ENCODE assay signal across 8 mouse cellular contexts in the genomic region with DNA sequence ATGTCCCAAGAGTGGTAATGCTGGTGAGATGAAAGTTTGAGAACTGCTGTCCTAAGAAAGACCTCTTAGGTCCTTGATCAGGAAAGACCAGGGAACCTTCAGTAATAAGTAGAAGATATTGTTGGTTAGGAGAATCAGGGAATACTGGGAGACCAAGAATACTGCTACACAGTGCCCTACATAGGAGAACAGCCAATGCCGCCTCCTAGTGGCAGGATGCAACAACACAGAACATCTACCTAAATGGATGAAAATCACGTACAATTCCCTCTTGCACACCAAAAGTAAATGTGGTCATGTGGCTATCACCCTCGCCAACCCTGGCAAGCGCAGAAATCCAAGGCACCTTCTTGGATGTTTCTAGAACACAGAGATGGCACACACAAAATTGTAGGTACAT. TPM values are rescaled to one million over a fixed set of nuclear protein-coding genes. Genes with fewer than 3 reads are reported as not detected.
DNase-seq lines count a peak whose midpoint lies in the region; ATAC-seq and TF ChIP-seq lines count a peak whose summit lies in the region.

No protein-coding gene starts in this region.

- no peak for TF ChIP-seq POLR2A in cortical plate, adult 2 months (IDR thresholded peaks at IDR 0.05; ENCODE audit: extremely low read depth, insufficient read depth, low read length)

- no peak; the same call in 1 of the 2 replicates for ATAC-seq in heart, postnatal 0 days (ENCODE audit: insufficient read depth, low read depth)
- no peak for ATAC-seq in heart, embryonic 11.5 days (replicated peaks; ENCODE audit: insufficient number of reproducible peaks, low FRiP score, low TSS enrichment)
- ATAC-seq in G1E (ENCODE audit: extremely low read depth, insufficient number of reproducible peaks, low FRiP score, poor library complexity, severe bottlenecking): no peak
- 0 out of 2 replicates have a peak, but pooled peaks have one; percentile 50 for ATAC-seq in hindbrain, embryonic 12.5 days (ENCODE audit: low FRiP score)
- ATAC-seq in megakaryocyte progenitor cell, adult 5-6 weeks (replicated peaks; ENCODE audit: poor library complexity): peak; percentile 74
- no peak for ATAC-seq in monocyte, adult 5-6 weeks (replicated peaks; ENCODE audit: insufficient number of reproducible peaks, low FRiP score, low TSS enrichment, poor library complexity, severe bottlenecking)

- peaks cover 51% of the 10 kb centered on the region for H3K36me3 ChIP-seq in heart, postnatal 0 days (replicated peaks; ENCODE audit: control insufficient read depth, insufficient read depth, low read length)
- 0 out of 2 replicates have a peak, but pooled peaks cover 1% of the 10 kb centered on the region for H3K36me3 ChIP-seq in heart, embryonic 11.5 days (ENCODE audit: control insufficient read depth, insufficient read depth, low read length)
- peaks cover 88% of the 10 kb centered on the region for H3K36me3 ChIP-seq in G1E (replicated peaks)
- H3K36me3 ChIP-seq in hindbrain, embryonic 12.5 days: no peaks in the 10 kb centered on the region

- H3K9ac ChIP-seq in heart, postnatal 0 days (replicated peaks; ENCODE audit: low read depth, low read length): no peak overlapping the region
- H3K9ac ChIP-seq in heart, embryonic 11.5 days (ENCODE audit: low read depth, low read length): no peak overlapping the region
- H3K9ac ChIP-seq in hindbrain, embryonic 12.5 days: no peak overlapping the region

- H3K4me1 ChIP-seq in heart, postnatal 0 days (ENCODE audit: control insufficient read depth, insufficient read depth): no peaks in the 10 kb centered on the region
- no peaks in the 10 kb centered on the region for H3K4me1 ChIP-seq in heart, embryonic 11.5 days (ENCODE audit: control insufficient read depth, insufficient read depth, low read length)
- no peaks in the 10 kb centered on the region for H3K4me1 ChIP-seq in G1E (ENCODE audit: insufficient read depth, low read depth, low read length)
- H3K4me1 ChIP-seq in cortical plate, adult 2 months (ENCODE audit: control insufficient read depth, insufficient read depth, low read length): no peaks in the 10 kb centered on the region
- H3K4me1 ChIP-seq in hindbrain, embryonic 12.5 days: no peaks in the 10 kb centered on the region

- no peak overlapping the region for H3K27ac ChIP-seq in heart, postnatal 0 days (ENCODE audit: low read depth)
- no peak overlapping the region for H3K27ac ChIP-seq in heart, embryonic 11.5 days (ENCODE audit: low read depth, low read length)
- H3K27ac ChIP-seq in cortical plate, adult 2 months (ENCODE audit: insufficient read depth, low read length): no peak overlapping the region
- no peak overlapping the region for H3K27ac ChIP-seq in hindbrain, embryonic 12.5 days

- H3K9me3 ChIP-seq in heart, postnatal 0 days (replicated peaks; ENCODE audit: control insufficient read depth, low read length): no peaks in the 10 kb centered on the region
- no peaks in the 10 kb centered on the region for H3K9me3 ChIP-seq in heart, embryonic 11.5 days (replicated peaks; ENCODE audit: control insufficient read depth, low read length)
- peaks cover 17% of the 10 kb centered on the region for H3K9me3 ChIP-seq in G1E (replicated peaks)
- no peaks in the 10 kb centered on the region for H3K9me3 ChIP-seq in hindbrain, embryonic 12.5 days (replicated peaks)

- H3K4me3 ChIP-seq in heart, postnatal 0 days (ENCODE audit: low read depth, low read length): no peak overlapping the region
- H3K4me3 ChIP-seq in heart, embryonic 11.5 days (ENCODE audit: low read depth, low read length): no peak overlapping the region
- H3K4me3 ChIP-seq in G1E (ENCODE audit: low read depth, low read length): no peak overlapping the region
- H3K4me3 ChIP-seq in cortical plate, adult 2 months (ENCODE audit: insufficient read depth, low read length): no peak overlapping the region
- H3K4me3 ChIP-seq in hindbrain, embryonic 12.5 days: no peak overlapping the region

- no peak overlapping the region for H3K4me2 ChIP-seq in heart, postnatal 0 days (ENCODE audit: low read depth, low read length)
- H3K4me2 ChIP-seq in heart, embryonic 11.5 days: no peak overlapping the region
- H3K4me2 ChIP-seq in hindbrain, embryonic 12.5 days (replicated peaks): no peak overlapping the region

- DNase-seq in heart, postnatal 0 days (ENCODE audit: low spot score): peak; percentile 51
- no peak for DNase-seq in G1E (ENCODE audit: low spot score)
- peak; percentile 22 to 47 for DNase-seq in layer of hippocampus, postnatal 14 days (ENCODE audit: low spot score in 2 of 2)

- no peak for TF ChIP-seq EP300 in heart, postnatal 0 days (IDR thresholded peaks at IDR 0.05; ENCODE audit: low read depth)

- 33% methylated on average over 4 of the region's 4 CpGs for WGBS in heart, postnatal 0 days
- WGBS in heart, embryonic 11.5 days (ENCODE audit: insufficient replicate concordance): 30% methylated on average over 4 of the region's 4 CpGs
- WGBS in hindbrain, embryonic 12.5 days: 21% methylated on average over 4 of the region's 4 CpGs

- peak; percentile 86 for TF ChIP-seq CTCF in heart, postnatal 0 days (IDR thresholded peaks at IDR 0.05; ENCODE audit: low read depth)
- peak; percentile 41 for TF ChIP-seq CTCF in G1E (IDR thresholded peaks at IDR 0.05; ENCODE audit: low read depth, low read length)
- TF ChIP-seq CTCF in cortical plate, adult 2 months (IDR thresholded peaks at IDR 0.05; ENCODE audit: extremely low read depth, insufficient read depth, low read length): peak; percentile 96

- H3K27me3 ChIP-seq in heart, postnatal 0 days (ENCODE audit: control insufficient read depth, insufficient read depth, low read length): no peaks in the 10 kb centered on the region
- H3K27me3 ChIP-seq in heart, embryonic 11.5 days (ENCODE audit: control insufficient read depth, insufficient read depth, low read length): no peaks in the 10 kb centered on the region
- no peaks in the 10 kb centered on the region for H3K27me3 ChIP-seq in G1E (ENCODE audit: insufficient read depth, low read length)
- H3K27me3 ChIP-seq in hindbrain, embryonic 12.5 days: no peaks in the 10 kb centered on the region

RNA-seq across cellular contexts. Expression of gene Zc3hav1l, which starts 27.5 kb away (rescaled TPM):
- 4.7 and 7.3 TPM in 2 replicates for total RNA-seq in heart, postnatal 0 days (2014; rRNA removed; ENCODE audit: low replicate concordance)
- polyA plus RNA-seq in heart, postnatal 0 days (2015; fragmentation: Nextera tagmentation; extraction: Ambion mirVana): 2.2 TPM in 2 replicates
- 10.4 and 11.6 TPM in 2 replicates for polyA plus RNA-seq in heart, embryonic 11.5 days (2014; fragmentation: Nextera tagmentation; extraction: Ambion mirVana)
- 28.5 and 30.6 TPM in 2 replicates for total RNA-seq in G1E (2014; fragmentation: Nextera tagmentation)
- 4.5 and 5.6 TPM in 2 replicates for total RNA-seq in G1E (2017)
- polyA plus RNA-seq in G1E (2012): 7.3 and 7.5 TPM in 2 replicates
- polyA plus RNA-seq in cortical plate, adult 2 months (2012; rRNA removed): 3.3 and 3.4 TPM in 2 replicates
- 16.3 and 18.9 TPM in 2 replicates for polyA plus RNA-seq in hindbrain, embryonic 12.5 days (2016; fragmentation: Nextera tagmentation; extraction: Ambion mirVana)
- 1 to 10 TPM; 3.1 to 3.5 TPM for total RNA-seq in layer of hippocampus, postnatal 14 days (2021)
- total RNA-seq in megakaryocyte progenitor cell, adult 5-6 weeks (2015): 11.5 and 11.6 TPM in 2 replicates
- total RNA-seq in megakaryocyte progenitor cell, adult 5-6 weeks (2017): 4.4 and 4.9 TPM in 2 replicates
- 0.68 to 1.5 TPM in 2 of 3 replicates, not detected in the other for total RNA-seq in monocyte, adult 5-6 weeks (2017)

RNA-seq across cellular contexts. Expression of gene Zc3hav1, which starts 27.8 kb away (rescaled TPM):
- total RNA-seq in heart, postnatal 0 days (2014; rRNA removed; ENCODE audit: low replicate concordance): 19.2 and 28.9 TPM in 2 replicates
- polyA plus RNA-seq in heart, postnatal 0 days (2015; fragmentation: Nextera tagmentation; extraction: Ambion mirVana): 8.2 and 9.1 TPM in 2 replicates
- polyA plus RNA-seq in heart, embryonic 11.5 days (2014; fragmentation: Nextera tagmentation; extraction: Ambion mirVana): 8.0 and 11.3 TPM in 2 replicates
- 210 and 217 TPM in 2 replicates for total RNA-seq in G1E (2014; fragmentation: Nextera tagmentation)
- total RNA-seq in G1E (2017): 107 and 112 TPM in 2 replicates
- 44.0 and 45.8 TPM in 2 replicates for polyA plus RNA-seq in G1E (2012)
- 3.3 and 3.5 TPM in 2 replicates for polyA plus RNA-seq in cortical plate, adult 2 months (2012; rRNA removed)
- 1.9 and 2.3 TPM in 2 replicates for polyA plus RNA-seq in hindbrain, embryonic 12.5 days (2016; fragmentation: Nextera tagmentation; extraction: Ambion mirVana)
- total RNA-seq in layer of hippocampus, postnatal 14 days (2021): 1 to 10 TPM; 2.8 to 3.3 TPM
- total RNA-seq in megakaryocyte progenitor cell, adult 5-6 weeks (2015): 62.1 and 65.3 TPM in 2 replicates
- 47.0 and 54.7 TPM in 2 replicates for total RNA-seq in megakaryocyte progenitor cell, adult 5-6 weeks (2017)
- total RNA-seq in monocyte, adult 5-6 weeks (2017): 128 to 170 TPM (median 152 TPM) in 3 replicates

RNA-seq across cellular contexts. Expression of gene Ttc26, which starts 54.7 kb away (rescaled TPM):
- 1.5 and 2.3 TPM in 2 replicates for total RNA-seq in heart, postnatal 0 days (2014; rRNA removed; ENCODE audit: low replicate concordance)
- 1.00 and 1.0 TPM in 2 replicates for polyA plus RNA-seq in heart, postnatal 0 days (2015; fragmentation: Nextera tagmentation; extraction: Ambion mirVana)
- 3.3 and 3.6 TPM in 2 replicates for polyA plus RNA-seq in heart, embryonic 11.5 days (2014; fragmentation: Nextera tagmentation; extraction: Ambion mirVana)
- 6.1 and 6.5 TPM in 2 replicates for total RNA-seq in G1E (2014; fragmentation: Nextera tagmentation)
- 2.7 and 5.9 TPM in 2 replicates for total RNA-seq in G1E (2017)
- 0.31 and 0.89 TPM in 2 replicates for polyA plus RNA-seq in G1E (2012)
- polyA plus RNA-seq in cortical plate, adult 2 months (2012; rRNA removed): 5.9 and 6.4 TPM in 2 replicates
- 12.2 and 12.7 TPM in 2 replicates for polyA plus RNA-seq in hindbrain, embryonic 12.5 days (2016; fragmentation: Nextera tagmentation; extraction: Ambion mirVana)
- total RNA-seq in layer of hippocampus, postnatal 14 days (2021): 1 to 10 TPM; 8.8 to 9.8 TPM
- total RNA-seq in megakaryocyte progenitor cell, adult 5-6 weeks (2015): 0.51 and 1.2 TPM in 2 replicates
- total RNA-seq in megakaryocyte progenitor cell, adult 5-6 weeks (2017): 2.5 TPM in 2 replicates
- total RNA-seq in monocyte, adult 5-6 weeks (2017): not detected in 3 replicates

Comparison
In these comparisons a context has a peak if more than half of its experiments do, and no peak if none do; other contexts are left out.
1. ATAC-seq: peak in hindbrain, embryonic 12.5 days (single experiment) and megakaryocyte progenitor cell, adult 5-6 weeks (single experiment); none in heart, postnatal 0 days (single experiment), heart, embryonic 11.5 days (single experiment), G1E (single experiment) and monocyte, adult 5-6 weeks (single experiment).
2. CTCF ChIP-seq: peak in every context shown above with its lines; median percentile 96 in cortical plate, adult 2 months; 86 in heart, postnatal 0 days; 41 in G1E.